Mouse (Mus musculus): Measurements from ENCODE around the gene Card14.
"Not testable (repeated sequence)": the region's sequence is repeated elsewhere in the genome, so short reads cannot be mapped to it uniquely, and the experiment has no call there.

Card14 gene

GRCm38 (mm10) chr11:119355443-119356385 lies 48.1 kb downstream of the Card14 start, which contains the start of the genes Sgsh and Slc26a11:
Sgsh (minus strand) TSS chr11:119355536.
Slc26a11 (plus strand) TSS chr11:119355557.
- DNase-seq (ENCODE audit: low spot score), result peak; percentile 80

DNA sequence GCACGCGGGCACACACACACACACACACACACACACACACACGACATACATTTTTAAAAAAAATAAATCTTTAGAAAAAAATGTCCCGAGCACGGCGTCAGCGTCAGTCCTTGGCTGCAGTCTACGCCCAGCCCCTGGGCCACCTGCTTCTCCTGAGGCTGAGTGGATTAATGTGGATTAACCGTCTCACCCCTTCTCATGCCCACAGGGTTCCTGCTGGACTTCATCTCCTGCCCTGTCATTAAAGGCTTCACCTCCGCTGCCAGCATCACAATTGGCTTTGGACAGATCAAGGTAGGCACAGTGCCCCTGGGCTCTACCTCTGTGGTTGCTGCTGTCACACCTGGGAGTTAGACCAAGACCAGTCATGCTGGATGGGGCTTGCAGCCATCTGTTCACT lies 51.5 kb downstream of the Card14 start:
- DNase-seq (ENCODE audit: low spot score), result no peak

GRCm38 (mm10) chr11:119362769-119363533 lies 55.4 kb downstream of the Card14 start:
- no peak for DNase-seq (ENCODE audit: low spot score)

GRCm38 (mm10) chr11:119363534-119364145 lies 56.1 kb downstream of the Card14 start:
- peak; percentile 71 for DNase-seq (ENCODE audit: low spot score)

GRCm38 (mm10) chr11:119375425-119375824 lies 67.9 kb downstream of the Card14 start:
- DNase-seq (ENCODE audit: low spot score), result no peak

DNA sequence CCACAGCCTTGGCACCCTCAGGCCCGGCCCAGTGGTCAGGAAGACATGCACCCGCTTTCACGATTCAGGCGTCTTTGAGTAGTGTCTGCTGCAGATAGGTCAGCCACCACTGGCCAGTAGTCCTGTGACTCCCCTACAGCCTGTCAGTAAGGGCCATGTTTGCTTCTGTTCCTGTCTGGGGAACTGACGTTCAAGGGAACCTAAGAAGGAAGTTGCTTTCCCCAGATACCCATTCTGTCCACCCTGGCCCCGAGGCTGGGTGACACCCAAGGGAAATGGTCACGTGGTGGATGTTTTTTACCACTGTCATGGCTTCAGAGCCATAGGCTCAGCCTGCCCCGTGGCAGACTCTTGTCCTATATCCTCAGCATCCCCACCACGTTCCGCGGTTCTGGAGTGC lies 69.8 kb downstream of the Card14 start:
- no peak for DNase-seq (ENCODE audit: low spot score)

GRCm38 (mm10) chr11:119378551-119378950 lies 71.0 kb downstream of the Card14 start:
- DNase-seq (ENCODE audit: low spot score), result no peak

GRCm38 (mm10) chr11:119381631-119382337 lies 74.2 kb downstream of the Card14 start:
- no peak for DNase-seq (ENCODE audit: low spot score)

GRCm38 (mm10) chr11:119382338-119382850 lies 74.8 kb downstream of the Card14 start:
- no peak for DNase-seq (ENCODE audit: low spot score)

GRCm38 (mm10) chr11:119384904-119385303 lies 77.3 kb downstream of the Card14 start:
- DNase-seq (ENCODE audit: low spot score), result no peak

GRCm38 (mm10) chr11:119386306-119386705 lies 78.7 kb downstream of the Card14 start:
- DNase-seq (ENCODE audit: low spot score), result no peak

- DNase-seq (ENCODE audit: low spot score), result not testable (repeated sequence)
Measured at GRCm38 (mm10) chr11:119387273-119387672, 79.7 kb downstream of the Card14 start.

GRCm38 (mm10) chr11:119389851-119390270 lies 82.3 kb downstream of the Card14 start:
- peak; percentile 62 for DNase-seq (ENCODE audit: low spot score)

GRCm38 (mm10) chr11:119390271-119391231 lies 83.0 kb downstream of the Card14 start:
- DNase-seq (ENCODE audit: low spot score), result peak; percentile 64

DNA sequence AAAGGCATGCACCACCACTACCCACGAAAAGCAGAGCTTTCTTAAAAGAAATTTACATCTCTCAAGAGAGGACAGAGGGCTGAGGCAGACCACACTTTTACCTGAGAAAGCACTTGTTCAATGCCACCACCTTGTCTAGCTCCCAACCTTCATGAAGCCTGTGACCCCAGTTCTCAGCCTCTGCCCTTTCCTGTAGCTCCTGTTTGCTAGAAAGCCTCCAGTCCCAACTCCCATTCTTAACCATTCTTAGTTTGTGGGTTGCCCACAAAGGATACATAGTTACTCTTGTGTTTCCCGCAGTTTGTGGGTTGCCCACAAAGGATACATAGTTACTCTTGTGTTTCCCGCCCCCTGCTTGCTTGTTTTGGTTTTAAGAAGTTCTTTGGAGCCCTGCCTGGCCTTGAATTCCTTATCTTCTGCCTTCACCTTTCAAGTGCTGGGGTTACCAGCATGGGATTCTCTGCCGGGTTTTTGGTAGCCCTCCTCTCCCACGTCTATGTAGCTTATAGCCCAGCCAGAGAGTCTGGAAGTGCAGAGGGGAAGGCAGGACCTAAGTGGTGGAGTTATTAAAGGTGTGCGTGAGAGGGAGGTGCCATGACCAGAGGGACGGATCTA lies 83.9 kb downstream of the Card14 start:
- no peak for DNase-seq (ENCODE audit: low spot score)

GRCm38 (mm10) chr11:119392001-119392614 lies 84.5 kb downstream of the Card14 start:
- DNase-seq (ENCODE audit: low spot score), result peak; percentile 28

DNA sequence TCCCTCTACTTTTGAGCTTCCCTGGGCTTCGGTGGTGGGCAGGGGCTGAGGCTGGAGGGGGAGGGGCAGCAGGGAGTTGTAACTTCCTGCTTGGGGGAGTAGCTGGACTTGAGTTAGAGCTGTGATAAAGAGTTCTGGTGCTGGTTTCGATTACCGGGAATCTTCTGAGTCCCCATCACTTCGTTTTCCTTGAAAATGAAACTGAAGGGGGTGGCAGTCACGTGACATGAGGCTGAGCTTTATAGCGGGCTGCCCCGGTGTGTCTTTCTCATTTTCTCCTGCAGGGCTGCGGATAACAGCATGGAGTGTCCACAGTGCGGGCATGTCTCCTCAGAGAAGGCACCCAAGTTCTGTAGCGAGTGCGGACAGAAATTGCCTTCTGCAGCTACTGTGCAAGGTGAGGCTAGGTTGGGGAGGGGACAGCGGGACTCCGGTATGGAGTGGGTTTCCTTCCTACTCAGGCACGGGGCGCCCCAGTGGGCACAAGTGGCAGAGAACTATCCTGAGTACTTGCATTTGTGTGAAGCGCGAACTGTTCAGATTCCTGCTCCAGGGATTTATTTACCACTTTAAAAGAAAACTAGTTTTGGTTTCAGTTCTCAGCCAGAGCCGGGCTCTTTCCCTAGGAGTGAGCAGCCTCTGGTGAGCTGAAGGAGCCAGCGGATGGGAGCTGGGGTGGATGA lies 85.4 kb downstream of the Card14 start, which contains the start of gene Rnf213:
TSS of gene Rnf213 (plus strand) at position 301 of the 683 bp plus-strand sequence.
- DNase-seq (ENCODE audit: low spot score), result peak; percentile 32

GRCm38 (mm10) chr11:119393483-119393804 lies 85.9 kb downstream of the Card14 start:
- DNase-seq (ENCODE audit: low spot score), result no peak

DNA sequence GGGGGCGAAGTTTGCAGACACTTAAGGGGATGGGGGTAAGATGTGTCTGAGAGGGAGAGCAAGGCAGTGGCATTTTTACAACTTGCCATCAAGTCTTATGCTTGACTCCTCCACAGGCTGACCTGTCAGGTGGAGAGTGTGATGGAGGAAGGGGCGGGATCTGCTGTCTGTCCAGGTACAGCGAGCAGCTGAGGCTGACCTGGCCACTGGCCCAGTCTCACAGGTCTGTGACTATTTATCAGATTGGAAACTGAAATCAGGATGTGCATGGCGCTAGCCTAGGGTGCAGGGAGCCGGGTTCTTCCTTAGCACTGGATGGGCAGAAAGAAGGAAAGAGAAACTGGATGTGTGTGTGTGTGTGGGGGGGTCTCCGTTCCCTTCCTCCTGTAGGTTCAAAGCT lies 86.6 kb downstream of the Card14 start:
- no peak for DNase-seq (ENCODE audit: low spot score)

All from layer of hippocampus, adult 11-12 months (tissue).